Mouse (Mus musculus) spleen, postnatal 10 days (tissue): ENCODE data around the gene Gpr62.
A peak's percentile ranks its signal among the peaks of the same experiment; 100 is the strongest.

Source experiments
- DNase-seq, 2 experiments: peaks; one replicate each; pipeline ENCODE4 v3.0.0; 2021 to 2022; ENCODE audit warnings: low spot score in 2 of 2

The Gpr62 gene

GRCm38 (mm10) chr9:106456325-106457162, 9.2 kb downstream of the Gpr62 start:
- DNase-seq = no peak

- no peak for DNase-seq
Measured at GRCm38 (mm10) chr9:106454888-106455681, 10.7 kb downstream of the Gpr62 start.

- DNase-seq = no peak
Measured at GRCm38 (mm10) chr9:106454071-106454761, 11.5 kb downstream of the Gpr62 start.

DNA sequence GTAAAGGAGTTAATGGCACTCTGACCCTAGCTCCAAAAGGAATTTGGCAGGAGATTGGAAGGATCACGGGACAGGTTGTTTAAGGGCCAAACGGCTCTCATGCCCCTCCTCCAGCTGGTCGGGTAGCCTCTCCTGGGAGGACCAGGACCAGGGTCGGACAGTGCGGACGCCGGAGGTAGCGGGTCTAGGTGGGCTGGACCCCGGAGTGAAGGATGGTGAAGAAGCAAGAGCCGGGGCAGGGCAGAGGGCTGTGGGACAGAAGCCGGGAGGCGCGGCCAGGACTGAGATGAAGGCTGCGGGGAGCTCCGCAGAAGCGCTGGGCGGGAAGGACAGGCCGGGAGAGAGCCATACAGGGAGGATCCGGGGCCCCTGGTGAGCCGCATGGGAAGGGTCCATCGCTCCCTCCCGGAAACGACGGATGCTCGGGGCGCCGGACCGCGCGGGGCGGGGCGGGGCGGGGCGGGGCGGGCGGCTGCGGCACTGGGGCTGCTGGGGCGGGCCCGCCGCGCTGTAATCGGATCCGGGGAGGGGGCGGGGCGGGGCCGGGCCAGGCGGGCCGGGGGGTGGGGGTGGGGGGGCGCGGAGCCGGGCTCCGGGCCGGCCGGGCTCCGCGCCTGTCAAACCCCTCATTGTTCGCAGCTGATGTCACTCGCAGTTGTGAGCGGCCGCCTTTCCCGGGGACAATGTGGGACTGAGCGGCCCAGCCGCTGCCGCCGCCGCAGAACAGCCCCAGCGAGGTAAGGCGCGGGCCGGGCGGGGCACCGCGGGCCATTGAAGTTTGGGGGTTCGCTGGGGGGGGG, 12.3 kb downstream of the Gpr62 start, which contains the start of gene Pcbp4:
Gene Pcbp4 (plus strand): TSS at position 21 of the 800 bp plus-strand sequence.
- peak; percentile 37 to 40 for DNase-seq

DNA sequence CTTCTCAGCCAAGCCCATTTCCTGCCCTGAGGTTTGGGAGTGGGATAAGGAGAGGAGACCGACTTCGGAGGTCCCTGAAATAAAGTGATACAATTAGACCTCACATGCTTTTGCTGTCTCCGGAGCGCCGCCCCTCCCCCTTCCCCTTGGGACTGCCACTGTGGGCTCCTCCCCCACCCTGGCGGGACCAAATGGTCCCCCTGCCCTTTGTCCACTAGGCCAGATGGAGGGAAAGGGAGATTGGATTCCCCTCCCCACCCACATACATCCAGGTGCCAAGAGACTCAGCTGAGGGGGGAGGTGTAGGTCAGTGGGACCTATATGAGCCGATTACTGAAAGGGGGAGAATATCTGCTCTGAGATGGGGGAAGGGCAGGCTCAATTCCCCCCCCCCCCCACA, 12.9 kb downstream of the Gpr62 start:
- DNase-seq = no peak

DNA sequence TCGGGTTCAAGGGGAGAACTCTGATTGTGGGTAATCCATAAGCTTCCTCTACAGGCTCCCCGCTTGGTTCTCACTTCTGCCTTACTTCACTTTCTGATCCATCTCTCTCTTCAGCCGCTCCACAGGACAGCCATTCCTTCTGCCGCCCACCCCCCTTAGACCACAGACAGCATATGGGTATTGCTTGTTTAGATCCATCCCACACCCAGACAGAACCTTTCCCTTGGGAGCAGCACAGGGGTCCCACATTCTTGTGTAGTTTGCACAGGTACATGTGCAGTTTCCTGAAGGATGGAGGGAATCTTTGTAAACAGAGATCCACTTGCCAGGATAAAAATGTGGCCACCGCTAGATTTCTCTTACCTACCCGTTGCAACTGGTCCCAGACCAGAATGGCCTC, 13.4 kb downstream of the Gpr62 start:
- DNase-seq = no peak

GRCm38 (mm10) chr9:106451899-106452298, 13.8 kb downstream of the Gpr62 start:
- DNase-seq = no peak

DNA sequence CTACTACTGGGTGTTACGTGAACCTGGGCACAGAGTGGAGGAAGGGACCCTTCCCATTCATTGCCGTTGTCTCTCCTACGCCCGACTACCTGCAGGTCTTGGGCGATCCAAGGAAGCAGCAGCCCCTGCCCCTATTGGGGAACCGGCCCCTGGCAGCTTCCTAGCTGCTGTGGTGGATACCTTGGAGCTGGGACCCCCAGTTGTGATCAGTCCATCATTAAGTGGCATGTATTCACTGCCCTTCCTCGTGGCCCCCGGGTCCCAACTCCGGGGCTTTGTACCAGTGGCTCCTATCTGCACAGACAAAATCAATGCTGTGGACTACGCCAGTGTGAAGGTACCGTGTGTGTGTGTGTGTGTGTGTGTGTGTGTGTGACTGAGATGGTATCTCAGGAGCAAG, 14.4 kb downstream of the Gpr62 start:
- DNase-seq = no peak

- DNase-seq = no peak
Measured at GRCm38 (mm10) chr9:106450661-106451060, 15.1 kb downstream of the Gpr62 start.

- DNase-seq = no peak
Measured at GRCm38 (mm10) chr9:106449947-106450346, 15.8 kb downstream of the Gpr62 start.

- peak in 1 of 2 experiments; percentile 72 for DNase-seq
Measured at GRCm38 (mm10) chr9:106448498-106449031, 17.2 kb downstream of the Gpr62 start.

- DNase-seq = no peak
Measured at GRCm38 (mm10) chr9:106447951-106448350, 17.8 kb downstream of the Gpr62 start.

DNA sequence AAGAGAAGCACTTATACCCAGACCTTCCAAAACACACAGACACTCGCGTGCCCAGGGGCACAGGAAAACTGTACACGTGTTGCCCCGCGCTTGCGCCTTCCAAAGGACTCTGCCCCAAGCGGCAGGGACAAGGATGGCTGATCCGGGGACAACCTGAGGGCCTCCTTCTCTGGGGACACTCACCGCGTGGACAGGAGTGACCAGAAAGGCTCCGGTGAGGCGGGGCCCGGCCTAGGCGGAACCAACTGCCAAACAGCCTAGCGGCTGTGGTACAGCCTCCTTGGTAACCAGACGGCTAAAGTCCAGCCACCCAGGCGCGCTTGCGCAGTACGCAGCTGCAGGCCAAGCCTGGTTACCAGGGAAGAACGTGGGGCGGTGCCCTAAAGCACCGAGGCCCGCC, 18.4 kb downstream of the Gpr62 start, which contains the start of the genes Abhd14b and Abhd14a:
Gene Abhd14b (plus strand): TSS at position 112 of the 400 bp plus-strand sequence.
Gene Abhd14a (minus strand): TSS at position 331 of the 400 bp plus-strand sequence.
- DNase-seq = peak; percentile 65 to 80

GRCm38 (mm10) chr9:106444836-106445235, 20.9 kb downstream of the Gpr62 start:
- no peak for DNase-seq

DNA sequence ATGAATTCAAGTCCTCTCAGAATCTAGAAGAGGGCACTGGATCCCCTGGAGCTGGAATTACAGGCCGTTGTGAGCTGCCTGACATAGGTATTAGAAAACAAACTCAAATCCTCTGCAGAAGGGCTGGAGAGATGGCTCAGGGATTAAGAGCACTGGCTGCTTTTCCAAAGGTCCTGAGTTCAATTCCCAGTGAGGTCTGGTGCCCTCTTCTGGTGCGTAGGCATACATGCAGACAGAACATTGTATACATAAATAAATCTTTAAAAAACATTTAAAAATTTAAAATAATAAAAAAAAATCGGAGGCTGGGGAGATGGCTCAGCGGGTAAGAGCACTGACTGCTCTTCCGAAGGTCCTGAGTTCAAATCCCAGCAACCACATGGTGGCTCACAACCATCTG, 23.1 kb downstream of the Gpr62 start:
- no peak for DNase-seq

DNA sequence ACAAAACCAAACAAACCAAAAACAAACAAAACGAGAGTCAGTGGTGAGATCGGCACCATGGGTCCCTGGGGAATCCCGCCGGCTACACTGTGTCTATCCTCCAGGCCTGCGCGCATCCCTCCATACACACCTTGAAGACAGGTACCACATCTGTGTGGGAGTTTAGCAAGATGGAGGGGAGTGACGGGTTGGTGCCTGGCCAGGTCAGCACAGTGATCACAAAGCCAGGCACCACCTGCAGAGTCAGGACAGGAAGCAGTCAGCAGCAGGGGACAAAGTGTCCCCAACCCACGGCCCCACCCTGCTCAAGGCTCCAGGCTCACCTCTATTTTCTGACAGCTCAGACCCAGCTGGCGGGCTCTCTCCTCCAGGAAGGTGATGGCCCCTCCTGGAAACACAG, 29.2 kb downstream of the Gpr62 start:
- DNase-seq = no peak

- DNase-seq = no peak
Measured at GRCm38 (mm10) chr9:106433389-106433788, 32.3 kb downstream of the Gpr62 start.

GRCm38 (mm10) chr9:106430015-106430264, 35.8 kb downstream of the Gpr62 start:
- DNase-seq = no peak

- DNase-seq = peak; percentile 88 to 94
Measured at GRCm38 (mm10) chr9:106429221-106430014, 36.3 kb downstream of the Gpr62 start, which contains the start of gene Rpl29. Rpl29 (plus strand) TSS chr9:106429454.

- no peak for DNase-seq
Measured at GRCm38 (mm10) chr9:106428719-106429220, 37.0 kb downstream of the Gpr62 start.
